Mouse (Mus musculus) adrenal gland, postnatal 14 days (tissue): Measurements from ENCODE around the gene Hist1h3e. TPM values are rescaled to one million over a fixed set of nuclear protein-coding genes. Genes with fewer than 3 reads are reported as not detected.
"Not testable (repeated sequence)": the region's sequence is repeated elsewhere in the genome, so short reads cannot be mapped to it uniquely, and the experiment has no call there.

Source experiments
- DNase-seq: peaks from one replicate; pipeline ENCODE4 v3.0.0; 2021; ENCODE audit warnings: mixed read lengths
- total RNA-seq: library from RNA; stranded (reverse); gene quantifications from 2 replicates; pipeline ENCODE4 v1.2.3, GENCODE M21; 2021

Hist1h3e gene
- total RNA-seq, 1 experiment from 2014 or later: 184 TPM

- no peak for DNase-seq
Observed at GRCm38 (mm10) chr13:23583387-23584068, 21.4 kb upstream of the Hist1h3e start.

GRCm38 (mm10) chr13:23582219-23583056, 20.3 kb upstream of the Hist1h3e start:
- no peak for DNase-seq

GRCm38 (mm10) chr13:23581408-23582218, 19.4 kb upstream of the Hist1h3e start, which contains the start of gene Hist1h4d:
Gene Hist1h4d, plus strand, starts transcription at chr13:23581598.
- peak; percentile 98 for DNase-seq

GRCm38 (mm10) chr13:23577835-23578234, 15.7 kb upstream of the Hist1h3e start:
- DNase-seq: no peak

- DNase-seq: no peak
Observed at GRCm38 (mm10) chr13:23576906-23577639, 14.9 kb upstream of the Hist1h3e start.

GRCm38 (mm10) chr13:23576351-23576881, 14.2 kb upstream of the Hist1h3e start:
- DNase-seq: no peak

- not testable (repeated sequence) for DNase-seq
Observed at GRCm38 (mm10) chr13:23575864-23576313, 13.7 kb upstream of the Hist1h3e start.

GRCm38 (mm10) chr13:23575271-23575851, 13.2 kb upstream of the Hist1h3e start, which contains the start of gene Hist1h3d:
Gene Hist1h3d, plus strand, starts transcription at chr13:23575763.
- DNase-seq: peak; percentile 53

- not testable (repeated sequence) for DNase-seq
Observed at GRCm38 (mm10) chr13:23574546-23575170, 12.5 kb upstream of the Hist1h3e start.

GRCm38 (mm10) chr13:23573898-23574524, 11.8 kb upstream of the Hist1h3e start, which contains the start of the genes Hist1h2bf and Hist1h2ad:
Gene Hist1h2bf, minus strand, starts transcription at chr13:23574196.
Gene Hist1h2ad, plus strand, starts transcription at chr13:23574381.
- peak; percentile 92 for DNase-seq

- DNase-seq: not testable (repeated sequence)
Observed at GRCm38 (mm10) chr13:23573034-23573897, 11.1 kb upstream of the Hist1h3e start.

GRCm38 (mm10) chr13:23572218-23573033, 10.3 kb upstream of the Hist1h3e start:
- DNase-seq: no peak

- DNase-seq: not testable (repeated sequence)
Observed at GRCm38 (mm10) chr13:23571504-23572217, 9.5 kb upstream of the Hist1h3e start.

- peak; percentile 71 for DNase-seq
Observed at GRCm38 (mm10) chr13:23571022-23571503, 8.9 kb upstream of the Hist1h3e start, which contains the start of the genes Hist1h2ae and Hist1h2bg. Gene Hist1h2ae, minus strand, starts transcription at chr13:23571220. Gene Hist1h2bg, plus strand, starts transcription at chr13:23571396.

- not testable (repeated sequence) for DNase-seq
Observed at GRCm38 (mm10) chr13:23570261-23571021, 8.3 kb upstream of the Hist1h3e start.

GRCm38 (mm10) chr13:23564482-23564881, 2.3 kb upstream of the Hist1h3e start:
- no peak for DNase-seq
